Mouse (Mus musculus) monocyte, adult 5-6 weeks (primary cell): Measurements from ENCODE around the gene Usf3. TPM values are rescaled to one million over a fixed set of nuclear protein-coding genes. Genes with fewer than 3 reads are reported as not detected.
A peak's percentile ranks its signal among the peaks of the same experiment; 100 is the strongest.

Experiments used
- ATAC-seq: fragments of 153-309, 156-312 bp; replicated peaks from 2 replicates; pipeline ENCODE4 v1.8.0; 2017; ENCODE audit warnings: mild to moderate bottlenecking; ENCODE audit not compliant: low TSS enrichment, insufficient number of reproducible peaks, severe bottlenecking, poor library complexity, low FRiP score
- total RNA-seq: library from RNA; stranded (forward); fragments of 200-1000, 200-491, 200-594 nt; gene quantifications from 3 replicates; pipeline ENCODE4 v1.2.3, GENCODE M21; 2017

Gene Usf3
- total RNA-seq: 22.3 to 31.8 TPM (median 29.7 TPM) in 3 replicates

DNA sequence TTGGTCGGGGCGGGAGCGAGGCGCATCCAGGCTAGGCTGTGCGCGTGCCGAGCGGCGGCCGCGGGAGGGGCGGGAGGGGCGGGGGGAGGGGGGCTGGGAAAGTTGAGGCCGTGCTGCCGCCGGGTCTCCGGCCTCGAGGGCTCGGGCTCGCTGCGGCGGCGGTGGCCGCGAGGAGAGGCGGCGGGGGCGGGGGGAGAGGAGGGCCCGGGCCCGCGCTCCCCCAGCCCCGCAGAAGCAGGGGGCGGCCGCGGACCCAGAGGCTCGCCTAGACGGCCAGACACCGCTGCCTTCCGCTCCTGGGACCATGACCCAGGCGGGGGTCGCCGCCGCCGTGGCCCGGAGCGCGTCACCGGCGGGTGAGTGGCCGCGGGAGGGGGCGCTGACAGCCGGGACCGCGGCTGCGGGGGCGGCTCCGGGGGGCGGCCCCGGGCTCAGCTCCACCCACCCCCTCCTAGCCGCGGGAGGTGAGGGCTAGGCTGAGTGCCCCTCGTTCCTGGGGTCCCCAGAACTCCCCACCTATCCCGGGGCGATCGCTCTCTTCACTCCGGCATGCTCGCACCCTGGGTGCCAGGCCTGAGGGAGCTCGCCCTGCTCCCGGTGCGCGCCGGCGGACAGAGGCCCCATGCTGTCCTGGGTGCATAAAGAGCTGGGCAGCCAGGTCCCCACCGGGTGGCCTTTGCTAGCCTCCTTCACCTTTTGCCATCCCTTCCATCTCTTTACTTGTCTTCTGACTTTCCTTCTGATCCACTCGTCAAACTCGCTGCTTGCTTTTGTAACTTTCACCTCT lies at the start of gene Usf3:
Gene Usf3 (plus strand): TSS at position 92 of the 787 bp plus-strand sequence.
- ATAC-seq: no peak

DNA sequence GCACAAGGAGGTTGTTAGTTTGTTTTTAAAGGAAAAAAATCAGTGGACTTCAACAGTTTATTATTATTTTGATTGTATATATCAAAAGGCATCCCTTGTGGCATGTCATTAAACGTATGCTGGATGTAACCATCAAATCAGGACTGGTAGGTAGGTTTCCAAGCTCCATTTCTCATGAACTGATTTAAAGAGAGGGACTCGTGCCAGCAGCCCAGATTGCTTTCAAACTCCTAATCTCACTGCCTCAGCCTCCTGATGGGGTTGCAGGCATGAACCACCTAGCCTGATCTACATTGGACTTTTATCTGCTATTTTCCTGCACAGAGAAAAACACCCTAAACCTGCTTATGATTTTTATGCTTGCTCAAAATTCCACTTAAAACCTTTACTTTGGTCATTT lies 49.3 kb upstream of the Usf3 start:
- no peak for ATAC-seq

GRCm38 (mm10) chr16:44124713-44125112 lies 48.3 kb upstream of the Usf3 start:
- no peak for ATAC-seq

DNA sequence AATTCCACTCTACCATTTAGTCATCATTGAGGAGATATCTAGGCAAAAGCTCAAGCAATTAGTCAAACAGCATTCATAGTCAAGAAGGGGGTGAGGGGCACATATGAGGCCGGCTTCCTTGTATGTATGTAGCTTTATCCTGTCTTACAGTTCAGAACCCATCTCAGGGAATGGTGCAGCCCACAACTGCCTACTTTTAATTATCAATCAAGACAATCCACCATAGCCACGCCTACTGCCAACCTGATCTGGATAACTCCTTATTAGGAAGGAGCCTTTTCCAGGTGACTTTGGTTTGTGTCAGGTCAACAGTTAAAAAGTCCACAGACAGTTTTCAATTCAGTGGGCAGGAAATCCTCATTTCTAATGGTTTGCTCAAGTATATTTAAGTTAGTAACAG lies 47.6 kb upstream of the Usf3 start:
- no peak for ATAC-seq

DNA sequence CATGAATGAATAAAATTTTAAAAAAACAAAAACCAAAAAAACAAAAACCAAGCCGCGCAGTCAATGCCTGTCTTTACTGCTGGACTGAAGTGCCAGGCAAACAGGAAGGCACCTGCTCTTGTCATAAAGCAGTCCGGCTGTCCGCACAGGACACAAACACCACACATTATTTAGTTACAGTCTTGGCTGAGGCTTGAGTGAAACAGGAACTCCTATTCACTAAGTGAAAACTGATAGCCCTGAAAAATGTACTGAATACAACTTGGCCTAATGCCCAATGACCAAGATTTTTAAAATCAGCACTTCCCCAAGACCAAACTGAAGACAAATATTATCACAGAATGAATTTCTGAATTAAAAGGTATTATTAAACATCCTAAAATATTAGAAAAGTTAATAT lies 46.6 kb upstream of the Usf3 start:
- no peak for ATAC-seq

GRCm38 (mm10) chr16:44132300-44132699 lies 40.7 kb upstream of the Usf3 start:
- no peak for ATAC-seq

DNA sequence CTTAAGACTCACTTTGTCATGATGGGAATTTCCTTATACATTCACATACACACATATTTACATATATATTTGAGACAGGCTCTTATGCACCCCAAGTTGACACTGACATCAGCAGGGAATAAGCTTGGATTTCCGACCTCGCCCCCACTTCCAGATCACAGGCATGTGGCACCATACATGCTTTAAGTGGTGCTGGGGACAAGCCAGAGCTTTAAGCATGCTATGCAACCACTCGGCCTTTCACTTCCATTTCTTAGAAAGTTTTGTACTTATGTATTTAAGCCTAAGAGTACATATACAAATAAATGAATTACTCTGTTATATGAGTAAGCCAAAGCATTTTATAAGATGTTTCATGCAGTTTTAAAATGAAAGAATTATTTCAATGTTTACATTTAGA lies 39.9 kb upstream of the Usf3 start:
- no peak for ATAC-seq

DNA sequence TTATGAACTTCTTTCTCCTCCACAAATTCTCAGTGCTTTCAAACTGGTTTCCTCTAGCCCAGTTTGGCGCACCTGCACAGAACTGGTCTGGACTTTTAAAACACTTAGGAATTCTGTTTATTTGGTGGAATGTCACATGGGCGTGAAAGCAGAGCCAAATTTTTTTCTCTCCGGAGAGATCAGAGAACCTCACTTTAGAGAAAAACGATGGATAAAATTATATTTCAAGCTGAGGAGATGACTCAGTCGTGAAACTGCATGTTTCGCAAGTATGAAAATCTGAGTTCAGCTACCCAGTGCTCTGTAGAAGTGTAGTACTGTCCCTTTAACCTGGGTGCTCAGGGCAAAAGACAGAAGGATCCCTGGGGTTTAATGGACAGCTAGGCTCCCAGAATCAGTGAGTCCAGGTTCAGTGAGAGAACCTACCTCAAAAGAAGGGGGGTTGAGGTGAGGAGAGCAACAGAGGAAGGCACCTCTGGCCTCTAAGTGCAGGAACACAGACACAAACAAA lies 36.5 kb upstream of the Usf3 start:
- no peak for ATAC-seq

- ATAC-seq: 0 out of 2 replicates have a peak, but pooled peaks have one; percentile 7
These were observed 34.6 kb upstream of the Usf3 start for GRCm38 (mm10) chr16:44138377-44138978.

- ATAC-seq: peak; percentile 82
These were observed 34.0 kb upstream of the Usf3 start for GRCm38 (mm10) chr16:44138979-44139535.

GRCm38 (mm10) chr16:44139536-44140185 lies 33.4 kb upstream of the Usf3 start, which contains the start of the genes Atp6v1a and Naa50:
Gene Atp6v1a (minus strand): TSS chr16:44139705.
Gene Naa50 (plus strand): TSS chr16:44139830.
- ATAC-seq: 0 out of 2 replicates have a peak, but pooled peaks have one; percentile 34

GRCm38 (mm10) chr16:44140186-44140787 lies 32.8 kb upstream of the Usf3 start:
- ATAC-seq: peak; percentile 66

- no peak for ATAC-seq
These were observed 31.6 kb upstream of the Usf3 start for GRCm38 (mm10) chr16:44141483-44141882.

DNA sequence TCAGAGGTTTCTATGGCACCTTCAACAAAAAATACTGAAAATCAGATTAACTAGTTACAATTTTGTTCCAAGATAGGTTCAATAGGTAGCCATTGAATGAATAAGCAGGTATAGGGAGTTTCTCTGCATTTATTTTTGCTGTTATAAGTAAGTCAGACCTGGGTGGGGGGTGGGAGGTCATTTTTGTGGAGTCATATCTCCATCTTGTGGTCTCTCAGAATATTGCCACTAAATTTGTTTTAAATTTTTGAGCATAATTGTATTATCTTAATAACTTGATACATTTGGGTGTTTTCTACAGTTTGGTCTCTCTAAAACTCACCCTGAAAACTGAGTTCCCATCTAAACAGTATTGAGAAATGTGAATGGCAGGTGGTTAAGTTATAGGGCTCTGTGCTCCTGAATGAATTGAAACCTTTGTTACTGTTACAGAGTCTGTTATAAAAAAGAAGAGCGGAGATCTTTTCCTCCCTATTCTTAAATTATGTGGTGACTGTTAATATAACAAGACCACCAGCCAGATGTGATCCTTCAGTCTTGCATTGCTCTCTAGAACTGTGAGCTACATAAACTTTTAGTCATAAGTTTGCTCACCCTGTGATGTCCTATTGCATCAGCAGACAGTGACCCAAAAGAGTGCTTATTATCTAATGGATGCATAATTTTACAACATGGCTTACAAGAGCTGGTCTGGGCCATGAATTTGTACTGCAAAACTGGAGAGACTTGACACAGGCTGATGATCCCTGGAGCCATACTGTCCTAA lies 23.9 kb upstream of the Usf3 start:
- ATAC-seq: no peak

DNA sequence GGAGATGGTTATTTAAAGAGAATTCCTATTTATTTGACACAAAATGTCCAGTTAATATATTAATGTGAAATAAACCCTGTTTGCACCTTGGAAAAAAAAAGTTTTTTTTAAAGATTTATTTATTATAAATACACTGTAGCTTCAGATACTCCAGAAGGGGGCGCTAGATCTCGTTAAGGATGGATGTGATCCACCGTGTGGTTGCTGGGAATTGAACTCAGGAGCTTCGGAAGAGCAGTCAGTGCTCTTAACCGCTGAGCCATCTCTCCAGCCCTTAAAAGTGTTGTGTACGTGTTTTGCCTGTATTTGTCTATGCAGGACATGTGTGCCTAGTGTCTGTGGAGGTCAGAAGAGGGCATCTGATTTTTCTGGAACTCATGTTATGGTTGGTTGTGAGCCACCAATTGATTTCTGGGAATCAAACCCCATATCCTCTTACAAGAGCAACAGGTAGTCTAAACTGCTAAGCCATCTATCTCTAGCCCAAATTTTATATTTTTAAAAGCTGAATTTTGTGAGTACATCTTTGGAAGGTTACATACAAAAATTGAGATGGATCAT lies 18.5 kb upstream of the Usf3 start:
- no peak for ATAC-seq

DNA sequence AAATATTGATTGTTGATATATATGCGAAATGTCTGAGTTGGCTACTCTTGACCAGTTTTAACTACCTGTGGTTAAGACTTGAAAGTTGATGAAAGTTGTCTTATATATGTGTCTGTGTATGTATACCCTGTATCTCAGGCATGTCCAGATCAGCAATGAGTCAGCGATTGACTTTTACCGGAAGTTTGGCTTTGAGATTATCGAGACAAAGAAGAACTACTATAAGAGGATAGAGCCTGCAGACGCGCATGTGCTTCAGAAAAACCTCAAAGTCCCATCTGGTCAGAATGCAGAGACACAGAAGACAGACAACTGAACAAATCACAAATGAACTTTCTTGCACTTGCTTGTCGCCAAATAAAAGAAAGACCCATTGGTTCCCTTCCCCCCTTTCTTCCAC lies 13.7 kb upstream of the Usf3 start:
- no peak for ATAC-seq

GRCm38 (mm10) chr16:44163831-44164230 lies 9.2 kb upstream of the Usf3 start:
- no peak for ATAC-seq

- ATAC-seq: no peak
These were observed 7.9 kb upstream of the Usf3 start for GRCm38 (mm10) chr16:44165182-44165581.
